Mouse (Mus musculus): ENCODE measurements around the gene Ric8a. TPM values are rescaled to one million over a fixed set of nuclear protein-coding genes. Genes with fewer than 3 reads are reported as not detected.
A peak's percentile ranks its signal among the peaks of the same experiment; 100 is the strongest.

The Ric8a gene
- total RNA-seq (2015; ENCODE audit: low replicate concordance): 9.2 and 16.3 TPM in 2 replicates
- total RNA-seq (2017; ENCODE audit: low replicate concordance): 9.2 and 9.8 TPM in 2 replicates

DNA sequence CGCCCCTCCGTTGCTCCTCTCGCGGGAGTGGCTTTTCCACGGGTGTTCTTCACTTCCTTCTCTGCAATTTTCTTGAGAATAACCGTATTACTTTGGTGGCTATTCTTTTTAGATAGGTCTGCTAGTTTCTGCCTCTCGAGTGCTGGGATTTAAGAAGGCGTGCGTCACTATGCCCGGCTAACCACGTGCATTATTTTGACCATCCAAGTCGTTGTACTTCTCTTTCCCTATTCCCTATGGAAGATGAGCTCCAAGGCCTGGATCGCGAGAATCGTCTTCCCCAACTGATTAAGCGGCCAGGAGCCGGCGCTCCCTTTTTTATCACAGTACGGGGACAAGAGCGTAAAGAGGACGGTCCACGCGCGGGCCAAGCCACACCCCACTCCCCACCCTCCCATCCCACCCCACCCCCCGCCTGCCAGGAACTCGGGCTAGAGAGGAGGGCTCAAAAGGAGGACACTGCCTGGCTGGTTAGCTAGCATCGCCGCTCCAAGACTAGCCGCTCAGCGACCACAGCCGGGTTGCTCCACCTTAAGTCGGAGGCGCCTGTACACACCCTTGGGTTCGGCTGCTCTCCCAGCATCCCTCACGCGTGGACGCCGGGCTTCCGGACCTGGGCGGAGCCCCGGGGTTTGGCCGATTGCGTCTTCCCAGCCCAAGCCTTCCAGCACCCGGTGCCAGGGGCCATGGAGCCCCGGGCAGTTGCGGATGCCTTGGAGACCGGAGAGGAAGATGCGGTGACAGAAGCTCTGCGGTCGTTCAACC lies at the start of gene Ric8a:
Gene Ric8a, plus strand, starts transcription at position 173 of the 765 bp plus-strand sequence.
- peak; percentile 70 for ATAC-seq (replicated peaks; ENCODE audit: low FRiP score, poor library complexity, severe bottlenecking)

DNA sequence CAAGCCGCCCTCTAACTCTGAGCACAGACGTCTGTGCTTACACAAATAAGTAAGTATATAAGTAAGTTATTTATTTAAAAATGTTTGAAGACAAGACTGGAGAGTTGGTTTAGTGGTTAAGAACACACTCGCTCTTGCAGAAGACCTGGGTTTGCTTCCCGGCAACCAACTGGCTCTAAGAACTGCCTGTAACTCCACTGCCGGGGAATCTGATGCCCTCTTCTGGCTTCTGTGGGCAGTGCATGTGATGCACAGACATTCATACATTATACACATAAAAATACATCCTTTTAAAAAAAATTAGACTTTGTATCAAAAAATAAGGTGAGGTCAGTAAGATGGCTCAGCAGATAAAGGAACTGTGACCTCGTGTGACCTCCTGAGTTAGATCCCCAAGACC lies 46.3 kb upstream of the Ric8a start:
- no peak for ATAC-seq (replicated peaks; ENCODE audit: low FRiP score, poor library complexity, severe bottlenecking)

DNA sequence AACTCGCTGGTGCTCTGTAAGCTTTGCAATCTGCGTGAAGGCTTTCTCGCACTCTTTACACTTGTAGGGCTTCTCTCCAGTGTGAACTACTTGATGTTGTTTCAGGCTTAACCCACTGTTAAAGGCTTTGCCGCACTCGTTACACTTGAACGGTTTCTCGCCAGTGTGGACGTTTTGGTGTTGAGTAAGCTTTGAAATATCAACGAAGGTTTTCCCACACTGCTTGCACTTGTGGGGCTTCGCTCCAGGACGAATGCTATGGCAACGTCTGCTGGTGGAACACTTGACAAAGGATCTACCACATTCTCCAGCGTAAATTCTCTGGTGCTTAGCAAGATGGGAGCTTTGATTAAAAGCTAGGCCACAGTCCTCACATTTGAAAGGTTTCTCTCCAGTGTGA lies 45.0 kb upstream of the Ric8a start:
- ATAC-seq (replicated peaks; ENCODE audit: low FRiP score, poor library complexity, severe bottlenecking): no peak

DNA sequence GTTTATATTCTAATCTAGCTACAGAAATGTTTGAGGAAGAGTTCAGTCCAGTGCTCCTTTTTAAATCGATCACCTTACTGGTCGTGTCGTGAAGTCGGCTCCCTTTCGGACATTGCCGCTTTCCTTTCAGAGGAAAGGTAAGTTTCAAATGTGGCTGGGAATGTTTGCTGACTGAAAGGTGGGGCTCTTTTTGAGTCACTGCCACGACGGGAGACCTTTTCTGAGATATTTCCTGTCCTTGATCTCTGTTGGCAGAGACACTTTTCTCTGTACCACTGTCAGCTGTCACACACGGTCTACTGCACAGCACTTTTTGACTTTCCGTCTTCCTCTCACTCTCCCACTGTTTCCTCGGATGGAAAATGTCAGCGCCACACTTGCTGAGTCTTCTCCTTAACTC lies 43.9 kb upstream of the Ric8a start:
- no peak for ATAC-seq (replicated peaks; ENCODE audit: low FRiP score, poor library complexity, severe bottlenecking)

DNA sequence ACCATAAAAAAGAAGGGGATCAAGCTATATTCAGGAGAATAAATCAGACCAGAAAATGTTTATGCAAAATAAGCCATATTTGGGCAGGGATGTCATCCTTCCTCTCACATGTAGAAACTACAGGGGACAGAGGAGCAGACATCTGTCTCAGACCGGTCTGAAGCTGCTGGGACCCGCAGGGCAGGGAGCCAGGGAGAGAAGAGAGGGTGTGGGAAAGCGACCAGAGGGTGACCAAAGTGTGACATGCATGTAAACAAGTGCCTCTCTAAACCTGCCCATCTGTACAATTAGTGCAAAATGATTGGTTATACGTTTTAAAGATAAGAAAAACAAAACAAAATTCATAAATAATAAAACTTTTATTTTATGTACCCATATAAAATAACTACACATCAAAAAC lies 36.6 kb upstream of the Ric8a start:
- no peak for ATAC-seq (replicated peaks; ENCODE audit: low FRiP score, poor library complexity, severe bottlenecking)

DNA sequence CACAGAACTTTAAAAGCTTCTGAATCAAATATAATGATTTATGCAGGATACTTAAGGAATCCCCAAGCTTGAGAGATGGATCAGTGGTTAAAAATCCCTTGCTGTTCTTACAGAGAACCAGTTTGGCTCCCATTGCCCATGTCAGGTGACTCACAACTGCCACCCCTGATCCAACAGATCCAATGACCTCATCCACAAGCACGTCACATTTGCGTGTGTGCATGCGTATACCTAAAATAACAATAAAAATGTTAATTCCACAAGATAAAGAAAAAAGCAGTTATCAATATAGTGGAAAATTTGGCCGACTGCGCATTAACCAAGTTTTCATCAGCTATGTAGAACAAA lies 35.5 kb upstream of the Ric8a start:
- no peak for ATAC-seq (replicated peaks; ENCODE audit: low FRiP score, poor library complexity, severe bottlenecking)

DNA sequence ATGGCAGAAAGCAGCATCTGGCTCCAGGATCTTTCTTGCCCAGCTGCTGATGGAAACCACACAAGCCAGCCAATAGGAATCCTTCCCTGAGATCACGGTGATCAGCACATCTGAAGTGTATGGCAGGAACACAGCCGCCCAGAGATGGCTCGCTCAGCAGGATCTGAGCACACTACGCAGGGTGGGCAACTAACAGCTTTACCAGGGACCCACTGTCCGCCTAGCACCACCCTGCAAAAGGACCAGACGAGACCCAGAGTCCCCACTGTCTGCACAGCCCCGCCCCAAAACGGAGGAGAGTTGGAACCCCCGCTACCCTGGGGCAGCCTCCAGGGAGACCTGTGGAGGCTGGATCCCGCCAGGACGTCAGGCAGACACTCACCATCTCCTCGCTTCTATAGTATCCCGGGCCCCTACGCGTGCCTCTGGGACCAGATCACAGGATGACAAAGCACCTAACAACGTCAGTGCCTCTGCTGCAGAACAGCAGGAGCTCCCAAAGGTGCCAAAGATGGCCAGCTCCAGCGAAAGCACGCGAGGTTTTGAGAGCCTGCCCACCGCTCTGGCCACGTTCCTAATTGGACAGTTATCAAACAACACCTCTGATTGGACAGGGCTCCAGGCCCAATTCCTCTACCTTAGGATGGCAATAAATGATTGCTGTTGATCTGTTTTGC lies 35.0 kb upstream of the Ric8a start, which contains the start of gene Zfp941:
Gene Zfp941, minus strand, starts transcription at position 526 of the 677 bp plus-strand sequence.
- ATAC-seq (replicated peaks; ENCODE audit: low FRiP score, poor library complexity, severe bottlenecking): peak; percentile 74

DNA sequence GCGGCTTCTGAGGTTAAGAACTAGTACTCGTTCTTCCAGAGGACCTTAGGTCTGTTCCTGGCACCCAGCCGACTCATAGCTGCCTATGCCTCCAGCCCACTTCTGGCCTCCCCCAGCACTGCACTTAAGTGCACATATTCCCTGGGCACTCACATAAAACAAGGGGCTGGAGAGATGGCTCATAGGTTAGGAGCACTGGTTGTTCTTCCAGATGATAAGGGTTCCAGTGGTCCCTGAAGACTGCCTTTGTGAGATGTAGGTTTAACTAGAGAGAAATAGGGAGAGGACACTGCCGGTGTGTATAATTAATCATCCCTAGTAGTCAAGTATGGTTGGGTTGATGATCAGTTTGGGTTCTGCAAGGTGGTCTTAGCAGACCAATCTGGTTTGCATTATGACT lies 34.0 kb upstream of the Ric8a start:
- ATAC-seq (replicated peaks; ENCODE audit: low FRiP score, poor library complexity, severe bottlenecking): no peak

DNA sequence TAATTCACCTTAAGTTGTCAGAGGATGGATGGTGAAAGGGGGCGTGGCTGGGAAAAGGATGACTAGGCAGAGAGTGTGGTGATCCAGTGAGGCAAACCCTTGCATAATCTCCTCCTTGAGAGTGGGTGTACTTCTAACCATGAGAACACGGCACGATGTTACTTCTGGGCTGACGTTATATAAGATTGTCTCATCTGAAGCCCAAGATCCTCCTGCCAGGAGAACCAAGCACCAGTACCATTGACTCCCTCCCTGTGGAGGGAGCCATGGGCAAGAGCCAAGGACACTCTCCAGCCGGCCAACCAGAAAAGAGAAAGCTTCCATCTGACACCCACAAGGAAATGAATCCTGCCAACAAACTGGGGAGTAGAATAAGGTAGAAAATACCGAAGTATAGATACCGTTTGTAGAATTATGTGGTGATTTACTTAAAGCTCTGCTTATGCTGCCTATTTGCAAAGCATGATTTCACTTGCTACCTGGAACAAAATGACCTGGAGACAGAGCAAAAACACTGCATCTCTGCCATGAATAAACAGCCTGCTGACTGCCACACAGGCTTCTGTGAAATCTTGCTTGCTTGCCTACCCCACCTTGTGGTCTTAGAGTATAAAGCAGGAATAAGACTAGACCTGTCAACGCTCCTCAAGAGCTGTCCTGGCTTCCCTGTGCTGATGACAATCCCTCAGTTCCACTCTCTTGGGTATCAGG lies 28.4 kb upstream of the Ric8a start:
- ATAC-seq (replicated peaks; ENCODE audit: low FRiP score, poor library complexity, severe bottlenecking): peak; percentile 46; the same call in 1 of the 2 replicates

DNA sequence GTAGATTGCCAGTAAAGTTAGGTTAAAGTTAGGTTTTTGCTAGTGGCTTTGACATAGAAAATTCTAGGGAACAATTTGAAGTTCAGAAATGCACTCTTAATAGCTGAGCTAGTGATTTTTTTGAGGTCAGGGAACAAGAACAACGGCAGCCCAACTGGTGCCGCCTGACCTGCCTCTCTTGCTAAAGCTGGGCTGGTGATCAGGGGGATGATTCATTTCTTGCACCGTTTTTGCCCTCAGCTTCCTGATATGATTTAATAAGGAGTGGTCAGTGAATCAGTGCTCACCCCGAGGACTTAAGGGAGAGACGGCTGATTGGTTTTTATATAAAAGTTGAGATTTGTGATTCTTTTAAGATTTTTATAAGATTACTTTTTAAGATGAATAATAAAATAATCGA lies 25.3 kb upstream of the Ric8a start:
- ATAC-seq (replicated peaks; ENCODE audit: low FRiP score, poor library complexity, severe bottlenecking): no peak

DNA sequence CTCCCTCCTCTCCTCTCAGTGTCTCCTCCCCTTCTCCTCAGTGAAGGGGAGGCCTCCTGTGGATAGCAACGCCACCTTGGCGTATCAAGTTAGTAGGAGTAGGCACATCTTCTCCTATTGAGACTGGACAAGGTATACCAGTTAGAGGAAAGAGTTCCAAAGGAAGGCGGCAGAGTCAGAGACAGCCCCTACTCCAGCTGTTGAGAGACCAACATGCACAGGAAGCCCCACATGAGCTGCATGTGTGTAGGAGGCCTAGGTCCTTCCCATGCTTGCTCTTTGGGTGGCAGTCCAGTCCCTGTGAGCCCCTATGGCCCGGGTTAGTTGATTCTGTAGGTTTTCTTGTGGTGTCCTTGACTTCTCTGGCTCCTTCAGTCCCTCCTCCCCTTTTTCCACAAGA lies 23.4 kb upstream of the Ric8a start:
- ATAC-seq (replicated peaks; ENCODE audit: low FRiP score, poor library complexity, severe bottlenecking): no peak

DNA sequence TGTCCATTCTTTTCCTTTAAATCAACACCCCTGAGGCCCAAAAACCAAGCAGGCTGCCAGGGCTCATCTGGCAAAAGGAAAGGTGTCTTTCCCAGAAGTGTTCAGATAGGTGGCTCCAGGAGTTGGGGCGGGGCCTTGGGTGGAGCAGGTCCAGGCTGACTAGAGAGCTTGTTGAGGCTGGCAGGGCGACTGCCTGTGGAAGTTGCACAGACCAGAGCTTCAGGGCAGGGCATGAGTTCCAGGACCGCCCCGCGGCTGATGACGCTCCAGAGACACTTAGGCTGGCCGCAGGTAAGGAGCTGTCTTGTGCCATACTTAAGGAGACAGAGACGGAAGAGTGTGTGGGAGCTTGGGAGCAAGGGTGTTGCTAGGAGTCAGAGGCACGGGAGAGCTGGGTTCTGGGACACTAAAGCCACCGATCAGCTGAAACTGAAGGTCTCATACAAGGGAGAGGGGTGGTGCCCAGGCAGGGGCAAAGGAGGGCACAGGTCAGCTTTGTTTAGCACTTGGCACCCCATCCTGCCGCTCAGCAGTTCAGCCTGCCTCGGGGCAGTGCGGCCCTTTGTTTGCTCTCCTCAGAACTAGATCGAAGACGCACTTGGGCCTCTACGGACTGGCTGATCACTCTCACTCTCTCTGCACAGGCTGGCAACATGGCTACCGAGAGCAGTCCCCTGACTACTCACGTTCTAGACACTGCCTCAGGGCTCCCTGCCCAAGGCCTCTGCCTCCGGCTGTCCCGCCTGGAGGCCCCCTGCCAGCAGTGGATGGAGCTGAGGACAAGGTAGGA lies 21.6 kb upstream of the Ric8a start, which contains the start of gene Urah:
Gene Urah, plus strand, starts transcription at position 51 of the 790 bp plus-strand sequence.
- ATAC-seq (replicated peaks; ENCODE audit: low FRiP score, poor library complexity, severe bottlenecking): 0 out of 2 replicates have a peak, but pooled peaks have one; percentile 26

DNA sequence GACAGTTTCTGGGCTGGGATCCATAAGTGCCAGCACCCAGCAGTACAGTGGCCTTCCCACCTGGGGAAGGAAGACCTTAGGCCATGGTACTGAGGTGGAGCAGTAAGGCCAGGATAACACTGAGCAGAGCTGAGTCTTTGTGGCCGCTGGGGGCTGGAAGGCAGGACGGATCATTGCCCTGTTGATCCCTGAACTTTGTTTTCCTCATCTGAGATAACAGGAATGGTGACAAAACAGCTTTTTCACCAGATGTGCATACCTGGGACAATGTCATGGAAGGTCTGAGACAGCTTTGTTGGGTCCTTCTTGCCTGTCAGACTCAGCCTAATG lies 21.0 kb upstream of the Ric8a start:
- ATAC-seq (replicated peaks; ENCODE audit: low FRiP score, poor library complexity, severe bottlenecking): no peak

DNA sequence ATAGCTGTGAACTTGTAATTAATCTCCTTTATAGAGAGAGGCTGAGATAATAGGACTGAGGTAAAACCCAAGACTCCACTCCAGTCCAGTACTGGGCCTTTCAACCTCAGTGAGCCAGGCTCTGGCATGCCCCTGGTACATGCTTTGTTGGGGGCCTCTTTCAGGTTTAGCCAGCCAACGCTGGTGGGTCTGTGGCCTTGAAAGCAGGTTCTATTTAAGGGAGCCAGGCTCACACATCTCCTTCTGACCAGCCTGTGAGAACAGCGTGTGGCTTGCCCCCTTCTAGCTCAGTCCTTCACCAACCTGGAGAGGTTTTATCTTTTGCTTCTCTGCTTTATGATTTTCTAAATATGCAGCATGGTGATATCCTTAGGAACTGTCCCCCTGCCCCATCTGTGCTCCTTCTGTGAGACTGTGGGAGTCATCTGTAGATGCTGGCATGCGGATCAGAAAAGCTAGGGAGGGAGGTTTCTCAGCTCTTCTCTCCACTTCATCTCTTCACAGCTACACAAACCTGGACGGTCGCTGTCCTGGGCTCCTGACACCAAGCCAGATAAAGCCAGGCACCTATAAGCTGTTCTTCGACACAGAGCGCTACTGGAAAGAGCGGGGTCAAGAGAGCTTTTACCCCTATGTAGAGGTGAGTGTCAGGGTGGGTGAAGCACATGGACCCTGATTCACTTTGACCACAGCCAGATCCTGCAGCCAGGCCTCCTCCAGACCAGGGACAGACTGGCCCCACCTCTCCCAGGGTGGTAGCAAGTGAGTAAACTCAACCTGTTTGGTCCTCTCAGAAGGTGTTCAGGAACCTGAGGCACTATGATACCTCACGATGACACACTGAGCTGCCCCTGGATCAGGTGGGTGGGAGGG lies 20.3 kb upstream of the Ric8a start:
- no peak for ATAC-seq (replicated peaks; ENCODE audit: low FRiP score, poor library complexity, severe bottlenecking)

DNA sequence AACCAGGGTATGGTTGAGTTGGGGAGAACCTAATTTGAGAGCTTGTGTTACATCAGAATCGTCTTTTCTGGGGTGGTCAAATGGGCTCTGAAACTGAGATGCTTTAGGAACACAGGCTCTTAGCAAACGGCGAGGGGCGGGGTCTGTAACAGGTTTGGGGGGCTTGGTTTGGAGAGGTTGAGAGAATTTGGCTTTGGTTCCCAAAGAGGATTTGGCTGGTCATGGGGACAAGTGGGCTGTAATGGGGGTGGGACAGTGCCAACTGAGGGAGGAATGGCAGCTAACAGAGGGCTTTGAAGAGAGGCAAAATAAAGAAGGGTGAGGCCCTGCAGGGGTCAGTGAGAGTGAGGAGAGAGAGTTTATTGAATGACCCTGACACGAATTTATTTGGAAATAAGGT lies 17.2 kb upstream of the Ric8a start:
- no peak for ATAC-seq (replicated peaks; ENCODE audit: low FRiP score, poor library complexity, severe bottlenecking)

DNA sequence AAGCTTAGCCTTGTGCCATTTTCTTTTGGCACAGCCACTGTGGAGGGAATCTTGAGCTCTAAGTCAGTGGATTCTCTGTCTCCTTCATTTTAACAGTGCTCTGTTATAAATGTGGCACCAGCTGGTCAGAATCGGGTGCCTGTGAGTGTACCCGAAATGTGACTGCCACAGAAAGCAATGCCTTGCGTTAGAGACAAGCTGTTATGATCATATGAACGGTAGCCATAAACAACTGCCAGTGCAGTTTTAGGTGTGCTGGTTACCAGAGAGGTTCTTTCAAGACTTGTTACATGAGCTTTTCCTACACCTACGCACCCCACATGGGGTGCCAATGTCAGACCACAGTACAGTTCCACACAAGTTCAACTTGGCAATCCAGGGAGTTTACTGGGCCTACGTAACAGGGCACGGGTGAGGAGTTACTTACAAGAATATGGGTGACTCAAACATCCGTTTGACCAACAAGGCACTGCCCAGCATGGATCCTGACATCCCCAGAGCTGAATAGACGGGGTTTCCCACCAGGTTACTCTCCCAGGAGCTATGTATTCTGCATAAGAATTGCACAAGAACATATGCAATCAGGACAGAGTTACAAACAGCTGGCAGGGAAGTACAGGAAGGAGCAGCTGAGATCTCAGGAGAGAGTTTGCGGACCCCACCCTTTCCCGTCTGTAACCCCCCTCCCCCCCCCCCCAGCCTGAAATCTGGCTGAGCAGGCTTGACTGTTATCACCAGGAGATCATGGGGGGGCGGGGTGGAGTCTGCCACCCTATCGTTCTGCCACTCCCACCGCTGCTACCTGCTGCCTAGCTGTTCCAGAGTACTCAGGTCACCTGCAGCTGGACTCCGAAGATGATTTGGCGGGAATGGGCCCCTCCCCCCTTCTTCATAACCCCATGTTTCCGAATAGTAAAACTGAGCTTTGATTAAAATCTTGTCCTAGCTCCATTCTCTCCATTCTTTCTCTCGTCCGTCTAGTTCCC lies 15.7 kb upstream of the Ric8a start:
- ATAC-seq (replicated peaks; ENCODE audit: low FRiP score, poor library complexity, severe bottlenecking): no peak

DNA sequence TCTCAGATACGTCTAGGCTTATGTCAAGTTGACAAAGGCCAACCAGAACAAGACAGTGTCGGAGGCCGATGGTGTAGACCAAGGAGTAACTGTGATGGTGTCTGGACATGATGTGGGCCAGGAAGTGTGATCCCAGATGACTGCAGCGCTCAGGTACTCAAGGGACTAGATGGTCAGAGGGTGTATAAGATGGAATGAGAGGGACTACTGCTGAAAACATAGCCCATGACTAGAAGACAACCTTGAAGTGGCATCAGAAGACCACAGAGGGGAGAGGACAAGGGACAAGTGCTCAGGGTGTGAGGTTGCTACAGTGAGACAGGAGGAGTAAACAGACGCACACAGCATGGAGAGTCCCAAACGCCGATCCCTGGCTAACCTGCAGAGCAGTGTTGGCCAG lies 13.0 kb upstream of the Ric8a start:
- ATAC-seq (replicated peaks; ENCODE audit: low FRiP score, poor library complexity, severe bottlenecking): no peak
